Mouse (Mus musculus) forebrain, embryonic 10.5 days (tissue): ENCODE measurements at regions not wholly inside any gene's neighbourhood (a gene's known extent, or its start where the extent isn't known, plus 50 kb on each side); places are given as distances from the start of the nearest gene placed in this dataset.

Experiments
- DNase-seq: peaks from one replicate; pipeline ENCODE4 v3.0.0-alpha.2; 2017; ENCODE audit warnings: low spot score; ENCODE audit errors: extremely low spot score
- H3K27ac ChIP-seq: fragments of 300-500 bp; sonication (generic); 2 replicates; pipeline ENCODE4 v1.5.1; 2016; ENCODE audit warnings: mild to moderate bottlenecking
- H3K27me3 ChIP-seq: fragments of 300-500 bp; sonication (generic); 2 replicates; pipeline ENCODE4 v1.6.1; 2016; ENCODE audit warnings: mild to moderate bottlenecking; ENCODE audit not compliant: poor library complexity, severe bottlenecking
- H3K36me3 ChIP-seq: fragments of 300-500 bp; sonication (generic); replicated peaks from 2 replicates; pipeline ENCODE4 v1.6.1; 2016; ENCODE audit warnings: mild to moderate bottlenecking, moderate library complexity
- H3K4me1 ChIP-seq: fragments of 300-500 bp; sonication (generic); 2 replicates; pipeline ENCODE4 v1.6.1; 2016
- H3K4me3 ChIP-seq: fragments of 300-500 bp; sonication (generic); 2 replicates; pipeline ENCODE4 v1.5.1; 2016; ENCODE audit warnings: mild to moderate bottlenecking, moderate library complexity
- H3K9me3 ChIP-seq: fragments of 300-500 bp; sonication (generic); 2 replicates; pipeline ENCODE4 v1.6.1; 2016; ENCODE audit warnings: mild to moderate bottlenecking, moderate library complexity
- WGBS: fragments of 180-500 bp; shearing (Covaris S2); methylation state at CpG from one replicate; pipeline ENCODE4 v1.1.7; 2016; 5-methylcytosine and 5-hydroxymethylcytosine counted together

DNA sequence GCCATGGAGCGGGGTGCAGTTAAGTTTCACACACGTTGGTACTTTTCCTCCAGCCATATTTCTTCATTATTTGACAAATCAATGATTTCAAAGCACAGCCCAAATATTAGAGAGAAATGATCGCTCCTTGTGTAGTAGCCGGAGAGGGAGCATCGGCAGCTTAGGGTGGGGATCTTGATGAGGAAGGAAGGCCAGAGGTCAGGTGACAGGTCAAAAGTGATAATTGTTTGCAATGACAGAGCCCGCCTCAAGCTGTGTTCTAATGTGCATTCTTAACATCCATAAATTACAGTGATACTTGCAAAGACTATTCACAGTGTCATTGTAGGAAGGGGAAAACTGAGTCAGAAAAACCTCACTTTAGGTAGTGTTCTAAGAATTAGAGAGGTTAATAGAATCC is 75.1 kb upstream of the Slc38a2 start:
- no peaks in the 10 kb centered on the region for H3K36me3 ChIP-seq
- DNase-seq, result no peak
- no peak overlapping the region for H3K4me3 ChIP-seq
- WGBS, result 75% methylated on average over 6 of the region's 6 CpGs
- H3K27ac ChIP-seq, result no peak overlapping the region
- peaks cover 12% of the 10 kb centered on the region; the same call in 1 of the 2 replicates for H3K4me1 ChIP-seq
- no peaks in the 10 kb centered on the region for H3K9me3 ChIP-seq
- no peaks in the 10 kb centered on the region for H3K27me3 ChIP-seq

- WGBS, result 76% methylated on average over 1 of the region's 1 CpGs
- Histone ChIP-seq H3K4me1 (peaks cover 13% of the 10 kb centered on the region; the same call in 1 of the 2 replicates), H3K36me3 (no peaks in the 10 kb centered on the region), H3K4me3 (no peak overlapping the region), H3K9me3 (no peaks in the 10 kb centered on the region), H3K27ac (peak overlapping the region; percentile 27), H3K27me3 (no peaks in the 10 kb centered on the region)
- no peak for DNase-seq
These were observed 74.1 kb upstream of the Slc38a2 start for GRCm38 (mm10) chr15:96773656-96774055.

DNA sequence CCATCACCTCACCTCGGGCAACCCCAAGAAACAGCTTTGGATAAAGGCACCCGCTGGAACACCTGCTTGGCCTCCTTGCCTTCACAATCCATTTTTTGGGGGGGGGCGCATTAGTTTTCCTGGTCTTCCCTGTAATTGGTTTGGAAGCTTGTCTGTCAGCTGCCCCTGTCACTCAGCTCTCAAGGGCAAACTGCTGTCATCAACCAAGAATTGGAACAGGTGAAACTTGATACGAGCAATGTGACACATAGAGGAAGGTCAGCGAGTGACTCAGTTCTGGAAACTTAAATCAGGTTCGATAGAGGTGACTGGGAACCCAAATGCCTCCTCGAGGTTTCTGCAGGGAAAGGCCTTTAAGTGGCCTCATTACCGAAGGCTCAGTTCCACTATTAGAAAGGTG is 73.2 kb upstream of the Slc38a2 start:
- no peak for DNase-seq
- Histone ChIP-seq H3K4me3 (no peak overlapping the region), H3K27ac (no peak overlapping the region), H3K4me1 (peaks cover 17% of the 10 kb centered on the region), H3K36me3 (no peaks in the 10 kb centered on the region), H3K9me3 (no peaks in the 10 kb centered on the region), H3K27me3 (no peaks in the 10 kb centered on the region)
- WGBS, result 90% methylated on average over 8 of the region's 8 CpGs

DNA sequence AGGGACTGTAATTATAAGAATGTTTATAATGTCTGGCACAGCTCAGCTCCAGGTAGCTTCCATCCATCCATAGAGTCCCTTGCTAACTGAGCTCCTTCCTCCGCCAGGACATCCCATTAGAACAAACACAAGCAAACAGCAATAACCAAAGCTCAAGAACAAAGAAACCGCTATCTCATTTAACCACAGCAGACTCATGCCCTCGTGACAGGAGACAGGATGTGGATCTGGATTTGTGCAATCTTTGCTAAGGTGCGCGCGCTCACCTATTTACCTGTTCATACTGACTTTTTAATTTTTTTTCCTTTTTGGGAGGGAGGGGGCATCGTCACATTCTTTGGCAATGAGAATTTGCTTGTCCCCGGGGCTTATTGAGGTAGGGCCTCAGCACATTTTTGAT is 71.3 kb upstream of the Slc38a2 start:
- no peak overlapping the region for H3K27ac ChIP-seq
- no peaks in the 10 kb centered on the region for H3K9me3 ChIP-seq
- no peaks in the 10 kb centered on the region for H3K36me3 ChIP-seq
- H3K4me3 ChIP-seq, result no peak overlapping the region
- H3K27me3 ChIP-seq, result no peaks in the 10 kb centered on the region
- 94% methylated on average over 8 of the region's 8 CpGs for WGBS
- DNase-seq, result no peak
- peaks cover 17% of the 10 kb centered on the region for H3K4me1 ChIP-seq

- Histone ChIP-seq H3K4me3 (no peak overlapping the region), H3K36me3 (no peaks in the 10 kb centered on the region), H3K27ac (no peak overlapping the region), H3K27me3 (no peaks in the 10 kb centered on the region), H3K9me3 (no peaks in the 10 kb centered on the region), H3K4me1 (peaks cover 17% of the 10 kb centered on the region)
- 91% methylated on average over 7 of the region's 7 CpGs for WGBS
- no peak for DNase-seq
These were observed 70.8 kb upstream of the Slc38a2 start for GRCm38 (mm10) chr15:96770299-96770698.

- Histone ChIP-seq H3K9me3 (no peaks in the 10 kb centered on the region), H3K4me1 (peaks cover 17% of the 10 kb centered on the region), H3K27ac (no peak overlapping the region), H3K27me3 (no peaks in the 10 kb centered on the region), H3K36me3 (no peaks in the 10 kb centered on the region), H3K4me3 (no peak overlapping the region)
- DNase-seq, result no peak
- 83% methylated on average over 11 of the region's 11 CpGs for WGBS
These were observed 70.2 kb upstream of the Slc38a2 start for GRCm38 (mm10) chr15:96769751-96770150.

DNA sequence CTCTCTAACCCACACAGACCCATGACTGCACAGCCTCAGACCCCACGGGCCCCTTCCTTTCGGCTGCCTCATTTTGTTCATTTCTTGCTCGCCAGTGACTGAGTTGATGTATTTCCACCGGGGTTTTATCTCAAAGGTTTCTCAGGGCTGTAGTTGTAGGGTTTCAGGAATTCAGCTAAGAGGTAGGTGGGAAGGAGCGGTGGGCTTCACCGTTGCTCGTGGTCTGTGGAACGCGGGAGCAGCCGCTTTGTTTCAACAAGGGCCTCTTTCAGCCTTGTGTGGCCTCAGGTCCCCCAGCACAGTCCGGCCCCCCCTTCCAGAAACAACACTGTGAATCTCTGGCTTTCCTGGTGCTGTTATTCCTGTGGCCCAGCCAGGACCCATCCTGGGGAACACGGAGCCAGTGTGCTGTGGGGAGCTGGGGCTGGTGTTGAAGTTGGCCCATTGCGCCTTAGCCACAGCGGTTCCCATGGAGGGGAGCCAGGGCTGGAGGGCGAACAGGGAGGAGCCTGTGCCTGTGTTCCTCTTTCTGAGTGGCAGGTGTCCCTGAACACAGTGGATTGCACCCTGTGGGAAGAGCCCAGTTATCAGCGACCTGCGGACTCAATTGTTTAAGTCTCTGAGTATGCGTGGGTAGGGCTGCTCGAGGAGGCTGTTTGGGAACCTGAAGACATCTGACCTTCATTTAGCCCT is 68.9 kb upstream of the Slc38a2 start:
- H3K27ac ChIP-seq, result no peak overlapping the region
- DNase-seq, result no peak

GRCm38 (mm10) chr15:96767188-96767587 is 67.7 kb upstream of the Slc38a2 start:
- Histone ChIP-seq H3K36me3 (no peaks in the 10 kb centered on the region), H3K4me3 (no peak overlapping the region), H3K4me1 (peaks cover 8% of the 10 kb centered on the region; the same call in 1 of the 2 replicates), H3K27ac (no peak overlapping the region), H3K27me3 (no peaks in the 10 kb centered on the region), H3K9me3 (no peaks in the 10 kb centered on the region)
- WGBS, result 87% methylated on average over 5 of the region's 5 CpGs
- DNase-seq, result no peak

More for the DNA sequence above, 68.9 kb upstream of the Slc38a2 start:
- Histone ChIP-seq H3K27me3 (no peaks in the 10 kb centered on the region), H3K36me3 (no peaks in the 10 kb centered on the region), H3K4me1 (peaks cover 13% of the 10 kb centered on the region), H3K4me3 (no peak overlapping the region), H3K9me3 (no peaks in the 10 kb centered on the region)
- 89% methylated on average over 19 of the region's 19 CpGs for WGBS

- Histone ChIP-seq H3K4me3 (no peak overlapping the region), H3K36me3 (no peaks in the 10 kb centered on the region), H3K4me1 (peaks cover 8% of the 10 kb centered on the region; the same call in 1 of the 2 replicates), H3K27ac (no peak overlapping the region), H3K27me3 (no peaks in the 10 kb centered on the region), H3K9me3 (no peaks in the 10 kb centered on the region)
- 98% methylated on average over 9 of the region's 9 CpGs for WGBS
- no peak for DNase-seq
These were observed 66.7 kb upstream of the Slc38a2 start for GRCm38 (mm10) chr15:96766238-96766637.

- no peaks in the 10 kb centered on the region for H3K9me3 ChIP-seq
- no peak for DNase-seq
- H3K27me3 ChIP-seq, result no peaks in the 10 kb centered on the region
- no peaks in the 10 kb centered on the region for H3K36me3 ChIP-seq
- 81% methylated on average over 1 of the region's 1 CpGs for WGBS
- no peak overlapping the region for H3K27ac ChIP-seq
- H3K4me3 ChIP-seq, result no peak overlapping the region
- H3K4me1 ChIP-seq, result peaks cover 14% of the 10 kb centered on the region
These were observed 64.1 kb upstream of the Slc38a2 start for GRCm38 (mm10) chr15:96763611-96764010.

DNA sequence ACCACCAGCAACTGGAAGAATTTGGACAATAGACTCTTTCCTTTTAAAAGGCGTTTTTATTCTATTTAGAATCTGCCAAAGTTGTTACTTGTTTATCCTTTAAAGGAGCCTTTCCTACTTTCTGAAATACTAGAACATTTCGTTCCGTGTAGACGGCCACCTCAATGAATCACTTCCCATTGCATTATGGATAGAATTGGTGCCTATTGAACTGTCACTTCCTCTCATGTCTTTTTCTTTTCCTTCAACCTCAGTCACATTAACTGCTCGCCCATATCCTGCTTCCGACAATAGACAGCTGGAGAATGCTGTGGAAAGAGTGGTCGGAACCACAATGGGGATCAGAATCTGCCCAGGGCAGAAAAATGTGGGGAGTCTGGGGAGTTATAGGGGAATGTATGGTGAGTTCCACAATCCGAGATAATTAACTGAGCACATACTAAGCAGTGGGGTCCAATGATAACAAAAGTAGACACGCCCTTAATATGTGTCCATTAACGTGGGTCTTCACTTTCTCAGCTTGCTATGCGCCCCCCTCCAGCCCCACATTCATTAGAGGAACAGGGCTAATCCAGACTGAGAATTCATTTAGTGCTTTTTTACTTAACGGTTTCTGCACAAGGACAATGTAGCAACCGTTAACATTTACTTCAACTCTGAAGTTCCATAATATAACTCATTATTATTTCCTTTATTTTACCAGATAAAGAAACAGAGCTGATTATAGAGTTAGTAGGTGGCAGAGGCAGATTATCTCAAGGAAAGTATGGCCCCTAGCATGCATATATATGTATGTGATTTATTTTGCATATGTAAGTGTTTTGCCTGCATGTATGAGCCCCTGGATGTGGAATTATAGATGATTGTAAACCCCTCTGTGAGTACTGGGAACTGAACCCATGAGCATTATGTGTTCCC is 59.8 kb upstream of the Slc38a2 start:
- no peaks in the 10 kb centered on the region for H3K27me3 ChIP-seq
- H3K4me1 ChIP-seq, result peaks cover 12% of the 10 kb centered on the region
- H3K27ac ChIP-seq, result no peak overlapping the region
- H3K9me3 ChIP-seq, result no peaks in the 10 kb centered on the region
- H3K36me3 ChIP-seq, result no peaks in the 10 kb centered on the region
- H3K4me3 ChIP-seq, result no peak overlapping the region
- DNase-seq, result no peak
- 70% methylated on average over 13 of the region's 13 CpGs for WGBS

- 89% methylated on average over 9 of the region's 9 CpGs for WGBS
- Histone ChIP-seq H3K9me3 (no peaks in the 10 kb centered on the region), H3K36me3 (no peaks in the 10 kb centered on the region), H3K4me3 (no peak overlapping the region), H3K4me1 (peaks cover 12% of the 10 kb centered on the region), H3K27me3 (no peaks in the 10 kb centered on the region), H3K27ac (no peak overlapping the region)
- DNase-seq, result no peak
These were observed 58.1 kb upstream of the Slc38a2 start for GRCm38 (mm10) chr15:96757446-96758198.
